Mouse (Mus musculus) MEL (cell line): ENCODE measurements around the gene U2af2. TPM values are rescaled to one million over a fixed set of nuclear protein-coding genes. Genes with fewer than 3 reads are reported as not detected.

Experiments used
- DNase-seq: peaks from one replicate; pipeline ENCODE4 v3.0.0; 2011; ENCODE audit warnings: low read depth, low spot score
- H3K27ac ChIP-seq: 2 replicates; pipeline ENCODE4 v1.5.1; 2012; ENCODE audit warnings: low read depth, mild to moderate bottlenecking, control low read depth, low read length, moderate library complexity; ENCODE audit not compliant: control insufficient read depth
- H3K27me3 ChIP-seq, 2 experiments: fragments of 150-350 bp in 1 of 2; sonication (generic) in 1 of 2; 2 replicates each; pipeline ENCODE4 v1.6.1; 2012; ENCODE audit warnings: low read length in 2 of 2, mild to moderate bottlenecking in 2 of 2, improper control_type of control experiment in 1 of 2, moderate library complexity in 1 of 2; ENCODE audit not compliant: insufficient read depth in 2 of 2, control insufficient read depth in 1 of 2
- H3K36me3 ChIP-seq, 2 experiments: 2 replicates each; pipeline ENCODE4 v1.6.1; 2012 to 2014; ENCODE audit warnings: low read length in 2 of 2, improper control_type of control experiment in 1 of 2, inconsistent platforms in 1 of 2, mild to moderate bottlenecking in 1 of 2; ENCODE audit not compliant: insufficient read depth in 2 of 2, control insufficient read depth in 1 of 2
- H3K4me1 ChIP-seq, 2 experiments: fragments of 150-350 bp in 1 of 2; sonication (generic) in 1 of 2; 2 replicates each; pipeline ENCODE4 v1.6.1; 2012; ENCODE audit warnings: low read length in 2 of 2, improper control_type of control experiment in 1 of 2, mild to moderate bottlenecking in 1 of 2; ENCODE audit not compliant: insufficient read depth in 2 of 2, control insufficient read depth in 1 of 2
- H3K4me3 ChIP-seq, 2 experiments: fragments of 150-350 bp in 1 of 2; sonication (generic) in 1 of 2; 2 replicates each; pipeline ENCODE4 v1.5.1; 2012; ENCODE audit warnings: low read depth in 2 of 2, low read length in 2 of 2, mild to moderate bottlenecking in 2 of 2, moderate library complexity in 2 of 2, control low read depth in 1 of 2, improper control_type of control experiment in 1 of 2; ENCODE audit not compliant: control insufficient read depth in 1 of 2, insufficient read depth in 1 of 2
- H3K79me2 ChIP-seq: 2 replicates; pipeline ENCODE4 v1.6.1; 2012; ENCODE audit warnings: mild to moderate bottlenecking, low read length, moderate library complexity; ENCODE audit not compliant: control insufficient read depth, poor library complexity, insufficient read depth
- H3K9ac ChIP-seq: 2 replicates; pipeline ENCODE4 v1.6.1; 2012; ENCODE audit warnings: low read depth, mild to moderate bottlenecking, control low read depth, low read length, moderate library complexity; ENCODE audit not compliant: control insufficient read depth, poor library complexity, severe bottlenecking
- H3K9me3 ChIP-seq: fragments of 150-350 bp; sonication (generic); replicated peaks from 2 replicates; pipeline ENCODE4 v1.6.1; 2012; ENCODE audit warnings: mild to moderate bottlenecking, low read length, improper control_type of control experiment, moderate library complexity; ENCODE audit not compliant: insufficient read depth
- BHLHE40 ChIP-seq: IDR thresholded peaks from 2 replicates; pipeline ENCODE4 v1.6.1; 2012; ENCODE audit warnings: low read depth, mild to moderate bottlenecking, inconsistent platforms, low read length, improper control_type of control experiment, borderline replicate concordance
- CHD1 ChIP-seq: IDR thresholded peaks from 2 replicates; pipeline ENCODE4 v1.6.1; 2012; ENCODE audit warnings: low read depth, mild to moderate bottlenecking, inconsistent platforms, low read length, improper control_type of control experiment
- CTCF ChIP-seq, 3 experiments: IDR thresholded peaks in 2 of 3; conservative IDR thresholded peaks in 1 of 3; 2 replicates each; pipeline ENCODE4 v1.5.1; 2011 to 2012; ENCODE audit warnings: low read length in 3 of 3, low read depth in 2 of 3, mild to moderate bottlenecking in 2 of 3, improper control_type of control experiment in 1 of 3, inconsistent platforms in 1 of 3, mixed read lengths in 1 of 3, moderate library complexity in 1 of 3; ENCODE audit not compliant: control insufficient read depth in 1 of 3, insufficient read depth in 1 of 3, poor library complexity in 1 of 3, severe bottlenecking in 1 of 3
- ELF1 ChIP-seq: IDR thresholded peaks from 2 replicates; pipeline ENCODE4 v1.6.1; 2014; ENCODE audit warnings: low read depth, mild to moderate bottlenecking, inconsistent platforms, low read length, improper control_type of control experiment, moderate library complexity
- EP300 ChIP-seq, 2 experiments: IDR thresholded peaks; 2 replicates each; pipeline ENCODE4 v1.6.1; 2011; ENCODE audit warnings: improper control_type of control experiment in 2 of 2, low read length in 2 of 2, low read depth in 1 of 2, mild to moderate bottlenecking in 1 of 2
- HCFC1 ChIP-seq: IDR thresholded peaks from 2 replicates; pipeline ENCODE4 v1.6.1; 2012; ENCODE audit warnings: low read depth, mild to moderate bottlenecking, inconsistent platforms, low read length, improper control_type of control experiment, moderate library complexity
- MAFK ChIP-seq: IDR thresholded peaks from 2 replicates; pipeline ENCODE4 v1.6.1; 2011; ENCODE audit warnings: low read depth, mild to moderate bottlenecking, low read length, improper control_type of control experiment, borderline replicate concordance
- MAX ChIP-seq: IDR thresholded peaks from 2 replicates; pipeline ENCODE4 v1.6.1; 2011; ENCODE audit warnings: low read length, improper control_type of control experiment
- MYB ChIP-seq: IDR thresholded peaks from 2 replicates; pipeline ENCODE4 v1.6.1; 2011; ENCODE audit warnings: mild to moderate bottlenecking, low read depth, low read length, improper control_type of control experiment
- NELFE ChIP-seq: IDR thresholded peaks from 2 replicates; pipeline ENCODE4 v1.6.1; 2011; ENCODE audit warnings: low read depth, low read length, improper control_type of control experiment
- NRF1 ChIP-seq: IDR thresholded peaks from 2 replicates; pipeline ENCODE4 v1.6.1; 2014; ENCODE audit warnings: low read depth, mild to moderate bottlenecking, inconsistent platforms, low read length, improper control_type of control experiment, moderate library complexity; ENCODE audit not compliant: poor library complexity, insufficient read depth, severe bottlenecking
- POLR2A ChIP-seq, 2 experiments: IDR thresholded peaks; 2 replicates each; pipeline ENCODE4 v1.6.1; 2011 to 2012; ENCODE audit warnings: low read length in 2 of 2, mild to moderate bottlenecking in 2 of 2, control low read depth in 1 of 2, improper control_type of control experiment in 1 of 2, low read depth in 1 of 2, moderate library complexity in 1 of 2; ENCODE audit not compliant: control insufficient read depth in 1 of 2, insufficient read depth in 1 of 2, poor library complexity in 1 of 2
- POLR2AphosphoS5 ChIP-seq: IDR thresholded peaks from 2 replicates; pipeline ENCODE4 v1.6.1; 2012; ENCODE audit warnings: low read depth, borderline replicate concordance, mild to moderate bottlenecking, inconsistent platforms, low read length, moderate library complexity, mixed read lengths
- RCOR1 ChIP-seq: IDR thresholded peaks from 2 replicates; pipeline ENCODE4 v1.6.1; 2012; ENCODE audit warnings: low read depth, mild to moderate bottlenecking, inconsistent platforms, low read length, improper control_type of control experiment
- SMC3 ChIP-seq: IDR thresholded peaks from 2 replicates; pipeline ENCODE4 v1.6.1; 2011; ENCODE audit warnings: low read depth, low read length, improper control_type of control experiment
- TBP ChIP-seq: IDR thresholded peaks from 2 replicates; pipeline ENCODE4 v1.8.0; 2011; ENCODE audit warnings: low read depth, low read length, improper control_type of control experiment
- TCF12 ChIP-seq: IDR thresholded peaks from 2 replicates; pipeline ENCODE4 v1.6.1; 2014; ENCODE audit warnings: low read depth, mild to moderate bottlenecking, inconsistent platforms, low read length, improper control_type of control experiment, moderate library complexity
- USF2 ChIP-seq, 2 experiments: IDR thresholded peaks; 2 replicates each; pipeline ENCODE4 v1.6.1; 2011 to 2012; ENCODE audit warnings: improper control_type of control experiment in 2 of 2, low read length in 2 of 2, borderline replicate concordance in 1 of 2, inconsistent platforms in 1 of 2, low read depth in 1 of 2, mild to moderate bottlenecking in 1 of 2; ENCODE audit not compliant: insufficient read depth in 1 of 2
- ZMIZ1 ChIP-seq: IDR thresholded peaks from 2 replicates; pipeline ENCODE4 v1.6.1; 2012; ENCODE audit warnings: low read depth, mild to moderate bottlenecking, inconsistent platforms, low read length, improper control_type of control experiment, moderate library complexity
- polyA plus RNA-seq, 2 experiments: library from polyadenylated mRNA; stranded (reverse) in 1 of 2; unstranded in 1 of 2; fragments of >175 nt in 1 of 2; fragments of >200 nt in 1 of 2; gene quantifications; 2 replicates each; pipeline versions ENCODE4 v1.2.1 to v1.2.4; 2012; ENCODE audit warnings: low replicate concordance in 2 of 2, low read depth in 1 of 2; ENCODE audit not compliant: insufficient read length in 2 of 2, insufficient read depth in 1 of 2, missing spikeins in 1 of 2
- total RNA-seq: library from RNA; depleted of rRNA; stranded (reverse); fragments of 300-350 nt; gene quantifications from 2 replicates; pipeline ENCODE4 v1.2.3, GENCODE M21; 2012

The U2af2 gene
- total and polyA plus RNA-seq, 3 experiments, result 311 to 491 (median 477) TPM

DNA sequence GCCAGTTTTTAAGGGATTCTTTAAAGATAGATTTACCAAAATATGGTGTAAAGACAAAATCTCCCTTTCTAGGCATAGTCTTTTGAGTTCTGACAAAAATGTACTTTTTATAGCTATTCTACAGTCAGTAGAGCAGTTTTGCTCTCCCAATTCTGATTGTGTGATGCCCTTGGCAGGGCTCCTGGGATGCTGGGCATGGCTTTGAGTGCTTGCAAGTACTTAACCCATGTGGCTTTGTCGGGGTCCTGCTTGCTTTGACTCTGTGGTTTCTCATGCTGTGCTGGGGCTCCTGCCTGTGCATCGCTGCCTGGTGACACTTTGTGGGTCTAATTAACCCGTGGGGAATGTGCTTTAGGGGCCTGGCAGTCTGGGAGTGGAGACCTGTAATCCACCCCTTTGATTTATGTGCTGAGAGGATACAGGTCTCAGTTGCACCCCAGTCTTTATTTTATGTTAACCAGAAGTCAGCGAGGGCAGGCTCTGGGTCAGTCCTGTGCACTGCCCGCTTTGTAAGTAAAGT, 25.0 kb downstream of the U2af2 start:
- no peak overlapping the region for H3K4me3 ChIP-seq

GRCm38 (mm10) chr7:5087886-5088285, 25.9 kb downstream of the U2af2 start:
- Histone ChIP-seq H3K36me3 (peaks cover 22 to 28% of the 10 kb centered on the region in 2 experiments), H3K27me3 (no peaks in the 10 kb centered on the region), H3K79me2 (peaks cover 41% of the 10 kb centered on the region), H3K4me1 (peaks cover 4 to 24% of the 10 kb centered on the region in 2 experiments; a peak in 3 of 4 replicates), H3K9me3 (no peaks in the 10 kb centered on the region), H3K27ac (no peak overlapping the region), H3K4me3 (no peak overlapping the region), H3K9ac (no peak overlapping the region)
- no peak for DNase-seq
- TF ChIP-seq MAX (no peak), ELF1 (no peak), USF2 (IDR thresholded peaks at IDR 0.05; ENCODE audit: borderline replicate concordance in 1 of 2, insufficient read depth in 1 of 2, low read depth in 1 of 2, low read length in 2 of 2) (no peak), EP300 (IDR thresholded peaks at IDR 0.05; ENCODE audit: low read depth in 1 of 2, low read length in 2 of 2) (no peak), RCOR1 (no peak), CTCF (IDR thresholded peaks at IDR 0.05 in 2 of 3, conservative IDR thresholded peaks at IDR 0.05 in 1 of 3; ENCODE audit: control insufficient read depth in 1 of 3, insufficient read depth in 1 of 3, low read depth in 2 of 3, low read length in 3 of 3, poor library complexity in 1 of 3, severe bottlenecking in 1 of 3) (no peak), TCF12 (no peak)

More for the DNA sequence above, 25.0 kb downstream of the U2af2 start:
- H3K4me1 ChIP-seq, result peaks cover 8 to 31% of the 10 kb centered on the region in 2 experiments
- no peak overlapping the region for H3K9ac ChIP-seq
- no peaks in the 10 kb centered on the region for H3K27me3 ChIP-seq
- TF ChIP-seq NRF1 (no peak), MAFK (no peak), POLR2A (IDR thresholded peaks at IDR 0.05; ENCODE audit: control insufficient read depth in 1 of 2, insufficient read depth in 1 of 2, low read depth in 1 of 2, low read length in 2 of 2, poor library complexity in 1 of 2) (no peak), NELFE (no peak), EP300 (IDR thresholded peaks at IDR 0.05; ENCODE audit: low read depth in 1 of 2, low read length in 2 of 2) (no peak), POLR2AphosphoS5 (no peak), MAX (no peak), SMC3 (no peak), BHLHE40 (no peak), HCFC1 (no peak), TBP (no peak), MYB (no peak), CHD1 (no peak), ZMIZ1 (no peak)
- TF ChIP-seq, all 39 proteins: peak for 0
- no peak overlapping the region for H3K27ac ChIP-seq
- peaks cover 48% of the 10 kb centered on the region for H3K79me2 ChIP-seq
- no peaks in the 10 kb centered on the region for H3K9me3 ChIP-seq
- peaks cover 22 to 34% of the 10 kb centered on the region in 2 experiments for H3K36me3 ChIP-seq
- DNase-seq, result no peak
